Mouse (Mus musculus) forebrain, embryonic 10.5 days (tissue): ENCODE results near the gene Clpsl2. TPM values are rescaled to one million over a fixed set of nuclear protein-coding genes. Genes with fewer than 3 reads are reported as not detected.

Experiments used
- DNase-seq: peaks from one replicate; pipeline ENCODE4 v3.0.0-alpha.2; 2017; ENCODE audit warnings: low spot score; ENCODE audit errors: extremely low spot score
- H3K27ac ChIP-seq: fragments of 300-500 bp; sonication (generic); 2 replicates; pipeline ENCODE4 v1.5.1; 2016; ENCODE audit warnings: mild to moderate bottlenecking
- H3K27me3 ChIP-seq: fragments of 300-500 bp; sonication (generic); 2 replicates; pipeline ENCODE4 v1.6.1; 2016; ENCODE audit warnings: mild to moderate bottlenecking; ENCODE audit not compliant: poor library complexity, severe bottlenecking
- H3K36me3 ChIP-seq: fragments of 300-500 bp; sonication (generic); replicated peaks from 2 replicates; pipeline ENCODE4 v1.6.1; 2016; ENCODE audit warnings: mild to moderate bottlenecking, moderate library complexity
- H3K4me1 ChIP-seq: fragments of 300-500 bp; sonication (generic); 2 replicates; pipeline ENCODE4 v1.6.1; 2016
- H3K4me3 ChIP-seq: fragments of 300-500 bp; sonication (generic); 2 replicates; pipeline ENCODE4 v1.5.1; 2016; ENCODE audit warnings: mild to moderate bottlenecking, moderate library complexity
- H3K9me3 ChIP-seq: fragments of 300-500 bp; sonication (generic); 2 replicates; pipeline ENCODE4 v1.6.1; 2016; ENCODE audit warnings: mild to moderate bottlenecking, moderate library complexity
- whole genome bisulfite sequencing: fragments of 180-500 bp; shearing (Covaris S2); methylation state at CpG from one replicate; pipeline ENCODE4 v1.1.7; 2016; 5-methylcytosine and 5-hydroxymethylcytosine counted together
- polyA plus RNA-seq: library from polyadenylated mRNA; unstranded; fragments of >200 nt; fragmentation: Nextera tagmentation; extraction: Ambion mirVana; gene quantifications from 2 replicates; pipeline ENCODE4 v1.2.1, GENCODE M21; 2016

Clpsl2 gene
- not detected in 2 replicates for polyA plus RNA-seq

- H3K27ac ChIP-seq: no peak within 1 kb of the TSS
- 75% methylated on average over 14 of the region's 14 CpGs for whole genome bisulfite sequencing
- peaks cover 21% of the 10 kb centered on the region for H3K4me1 ChIP-seq
- no peak for DNase-seq
- no peaks in the 10 kb centered on the region for H3K27me3 ChIP-seq
- H3K4me3 ChIP-seq: no peak within 1 kb of the TSS
- no peaks in the 10 kb centered on the region for H3K36me3 ChIP-seq
- no peaks in the 10 kb centered on the region for H3K9me3 ChIP-seq
Measured at GRCm38 (mm10) chr17:28549111-28549510, at the start of gene Clpsl2. TSS of gene Clpsl2 (plus strand) at chr17:28549411.

- Histone ChIP-seq H3K9me3 (peaks cover 13% of the 10 kb centered on the region), H3K4me1 (no peaks in the 10 kb centered on the region), H3K36me3 (no peaks in the 10 kb centered on the region), H3K27me3 (no peaks in the 10 kb centered on the region), H3K4me3 (no peak overlapping the region), H3K27ac (no peak overlapping the region)
- DNase-seq: no peak
- 73% methylated on average over 3 of the region's 3 CpGs for WGBS
Measured at GRCm38 (mm10) chr17:28500465-28500864, 48.7 kb upstream of the Clpsl2 start.

- no peak overlapping the region for H3K4me3 ChIP-seq
- DNase-seq: no peak
- WGBS: 77% methylated on average over 7 of the region's 7 CpGs
- H3K27ac ChIP-seq: no peak overlapping the region
- H3K4me1 ChIP-seq: peaks cover 10% of the 10 kb centered on the region
- peaks cover 11% of the 10 kb centered on the region for H3K27me3 ChIP-seq
- peaks cover 1% of the 10 kb centered on the region; the same call in 1 of the 2 replicates for H3K9me3 ChIP-seq
- no peaks in the 10 kb centered on the region for H3K36me3 ChIP-seq
Measured at GRCm38 (mm10) chr17:28502196-28502821, 46.9 kb upstream of the Clpsl2 start.

GRCm38 (mm10) chr17:28504182-28504581 is 45.0 kb upstream of the Clpsl2 start:
- peaks cover 17% of the 10 kb centered on the region for H3K27me3 ChIP-seq
- no peaks in the 10 kb centered on the region for H3K9me3 ChIP-seq
- H3K4me3 ChIP-seq: no peak overlapping the region
- no peak overlapping the region for H3K27ac ChIP-seq
- no peaks in the 10 kb centered on the region for H3K36me3 ChIP-seq
- no peak for DNase-seq
- H3K4me1 ChIP-seq: peaks cover 16% of the 10 kb centered on the region
- 83% methylated on average over 6 of the region's 6 CpGs for WGBS

GRCm38 (mm10) chr17:28505591-28505990 is 43.6 kb upstream of the Clpsl2 start:
- Histone ChIP-seq H3K27me3 (peaks cover 23% of the 10 kb centered on the region), H3K4me1 (peaks cover 21% of the 10 kb centered on the region), H3K9me3 (no peaks in the 10 kb centered on the region), H3K4me3 (no peak overlapping the region), H3K27ac (no peak overlapping the region), H3K36me3 (no peaks in the 10 kb centered on the region)
- 90% methylated on average over 4 of the region's 4 CpGs for WGBS
- DNase-seq: no peak

GRCm38 (mm10) chr17:28506895-28507294 is 42.3 kb upstream of the Clpsl2 start:
- peaks cover 34% of the 10 kb centered on the region for H3K4me1 ChIP-seq
- H3K9me3 ChIP-seq: no peaks in the 10 kb centered on the region
- H3K36me3 ChIP-seq: no peaks in the 10 kb centered on the region
- 21% methylated on average over 5 of the region's 5 CpGs for WGBS
- peaks cover 34% of the 10 kb centered on the region for H3K27me3 ChIP-seq
- H3K27ac ChIP-seq: peak overlapping the region; percentile 71
- no peak overlapping the region for H3K4me3 ChIP-seq
- no peak for DNase-seq

GRCm38 (mm10) chr17:28507496-28507895 is 41.7 kb upstream of the Clpsl2 start:
- Histone ChIP-seq H3K27me3 (peaks cover 39% of the 10 kb centered on the region), H3K4me3 (no peak overlapping the region), H3K36me3 (no peaks in the 10 kb centered on the region), H3K9me3 (no peaks in the 10 kb centered on the region), H3K4me1 (peaks cover 40% of the 10 kb centered on the region), H3K27ac (peak overlapping the region; percentile 71)
- DNase-seq: no peak
- WGBS: 30% methylated on average over 5 of the region's 5 CpGs

- H3K9me3 ChIP-seq: no peaks in the 10 kb centered on the region
- WGBS: 5% methylated on average over 28 of the region's 28 CpGs
- DNase-seq: no peak
- H3K36me3 ChIP-seq: no peaks in the 10 kb centered on the region
- H3K4me1 ChIP-seq: peaks cover 62% of the 10 kb centered on the region
- peak overlapping the region; percentile 36 for H3K4me3 ChIP-seq
- H3K27ac ChIP-seq: peak overlapping the region; percentile 60
- H3K27me3 ChIP-seq: peaks cover 55% of the 10 kb centered on the region
Measured at GRCm38 (mm10) chr17:28510445-28511342, 38.5 kb upstream of the Clpsl2 start.

- no peak for DNase-seq
- peaks cover 60% of the 10 kb centered on the region for H3K27me3 ChIP-seq
- peak overlapping the region; percentile 60 for H3K27ac ChIP-seq
- no peaks in the 10 kb centered on the region for H3K9me3 ChIP-seq
- H3K4me3 ChIP-seq: peak overlapping the region; percentile 36; the same call in 1 of the 2 replicates
- WGBS: 36% methylated on average over 9 of the region's 9 CpGs
- peaks cover 59% of the 10 kb centered on the region for H3K4me1 ChIP-seq
- no peaks in the 10 kb centered on the region for H3K36me3 ChIP-seq
Measured at GRCm38 (mm10) chr17:28511616-28512541, 37.3 kb upstream of the Clpsl2 start.

- Histone ChIP-seq H3K36me3 (no peaks in the 10 kb centered on the region), H3K27me3 (peaks cover 60% of the 10 kb centered on the region), H3K4me1 (peaks cover 59% of the 10 kb centered on the region), H3K27ac (peak overlapping the region; percentile 20), H3K4me3 (no peak overlapping the region), H3K9me3 (no peaks in the 10 kb centered on the region)
- DNase-seq: no peak
- 61% methylated on average over 6 of the region's 6 CpGs for WGBS
Measured at GRCm38 (mm10) chr17:28512696-28513095, 36.5 kb upstream of the Clpsl2 start.

- Histone ChIP-seq H3K27me3 (peaks cover 64% of the 10 kb centered on the region), H3K9me3 (no peaks in the 10 kb centered on the region), H3K27ac (no peak overlapping the region), H3K4me1 (peaks cover 64% of the 10 kb centered on the region), H3K36me3 (no peaks in the 10 kb centered on the region), H3K4me3 (no peak overlapping the region)
- 81% methylated on average over 1 of the region's 1 CpGs for WGBS
- DNase-seq: no peak
Measured at GRCm38 (mm10) chr17:28513337-28513736, 35.9 kb upstream of the Clpsl2 start.

GRCm38 (mm10) chr17:28513844-28514243 is 35.4 kb upstream of the Clpsl2 start:
- no peak for DNase-seq
- Histone ChIP-seq H3K36me3 (no peaks in the 10 kb centered on the region), H3K27ac (0 out of 2 replicates have a peak overlapping the region, but pooled peaks have one; percentile 26), H3K4me3 (no peak overlapping the region), H3K4me1 (peaks cover 69% of the 10 kb centered on the region), H3K9me3 (0 out of 2 replicates have a peak, but pooled peaks cover under 1% of the 10 kb centered on the region), H3K27me3 (peaks cover 69% of the 10 kb centered on the region)
- 67% methylated on average over 7 of the region's 7 CpGs for WGBS
